Mouse (Mus musculus) liver, postnatal 0 days (tissue): ENCODE data around the gene Plcd3.

Source experiments
- CTCF ChIP-seq: sonication (generic); IDR thresholded peaks from 2 replicates; pipeline ENCODE4 v1.5.1; 2016; ENCODE audit warnings: antibody characterized with exemption, low read depth
- EP300 ChIP-seq: IDR thresholded peaks from 2 replicates; pipeline ENCODE4 v1.6.1; 2016; ENCODE audit warnings: antibody characterized with exemption, low read depth, mild to moderate bottlenecking

DNA sequence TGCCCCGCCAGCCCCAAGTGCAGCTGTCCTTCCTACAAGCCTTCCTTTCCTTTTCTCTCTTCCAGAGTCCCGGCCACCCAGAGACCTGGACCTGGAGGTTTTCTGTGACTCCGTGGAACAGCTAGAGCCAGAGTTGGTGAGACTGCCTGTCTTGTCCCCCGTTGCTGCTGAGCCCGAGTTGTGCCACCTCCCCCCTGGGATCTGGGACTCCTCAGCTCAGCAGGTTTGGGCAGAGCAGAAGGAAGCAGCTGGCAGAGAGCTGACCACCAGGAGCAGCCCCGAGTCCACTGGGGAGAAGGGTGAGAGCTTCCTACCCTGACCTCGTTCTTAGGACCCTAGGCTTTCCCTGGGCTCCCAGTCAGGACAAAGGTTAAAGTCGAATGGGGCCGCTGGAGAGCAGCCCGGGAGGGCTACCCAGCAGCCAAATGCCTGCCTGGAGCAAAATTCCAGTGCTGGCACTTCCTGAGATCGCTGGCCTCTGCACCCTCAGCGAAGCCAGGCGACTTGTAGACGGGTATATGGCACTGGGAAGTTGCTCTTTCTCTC lies 3.8 kb upstream of the Plcd3 start:
- no peak for TF ChIP-seq EP300
- no peak for TF ChIP-seq CTCF
